Mouse (Mus musculus): ENCODE measurements around the gene Ugt1a2. TPM values are rescaled to one million over a fixed set of nuclear protein-coding genes. Genes with fewer than 3 reads are reported as not detected.
"Not testable (repeated sequence)": the region's sequence is repeated elsewhere in the genome, so short reads cannot be mapped to it uniquely, and the experiment has no call there.

The Ugt1a2 gene
- polyA plus RNA-seq, 1 experiment from 2014 or later: not detected

DNA sequence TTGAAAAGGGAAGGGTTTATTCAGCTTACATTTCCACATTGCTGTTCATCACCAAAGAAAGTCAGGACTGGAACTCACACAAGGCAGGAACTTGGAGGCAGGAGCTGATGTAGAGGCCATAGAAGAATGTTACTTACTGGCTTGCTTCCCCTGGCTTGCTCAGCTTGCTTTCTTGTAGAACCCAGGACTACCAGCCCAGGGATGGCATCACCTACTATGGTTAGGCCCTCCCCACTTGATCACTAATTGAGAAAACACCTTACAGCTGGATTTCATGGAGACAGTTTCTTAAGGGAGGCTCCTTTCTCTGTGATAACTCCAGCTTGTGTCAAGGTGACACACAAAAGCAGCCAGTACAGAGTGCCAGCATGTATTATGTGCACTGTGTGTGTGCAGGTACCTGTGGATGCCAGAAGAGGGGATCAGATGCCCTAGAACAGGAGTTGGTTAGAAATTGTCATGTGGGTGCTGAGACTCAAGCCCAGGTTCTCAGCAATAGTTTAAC is 22.7 kb downstream of the Ugt1a2 start:
- H3K4me3 ChIP-seq (ENCODE audit: low read depth, low read length): not testable (repeated sequence)

DNA sequence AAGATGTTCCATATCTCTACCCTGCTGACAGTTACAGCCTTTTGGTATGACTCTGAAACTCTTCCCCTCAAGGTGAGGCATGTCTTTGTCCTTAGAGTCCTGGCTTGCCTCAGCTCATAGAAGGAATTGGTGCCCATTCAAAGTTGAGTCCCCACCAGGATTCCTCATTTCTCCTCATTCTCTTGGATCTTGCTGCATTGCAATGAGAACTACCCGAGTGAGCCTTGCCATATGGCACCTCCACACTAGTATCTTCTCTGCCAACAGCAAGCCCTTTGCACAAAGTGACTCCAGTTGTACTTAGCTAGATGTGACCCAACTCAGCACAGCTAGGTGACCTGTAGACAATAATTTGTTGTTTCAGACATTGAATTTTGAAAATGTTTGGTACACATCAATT is 23.2 kb downstream of the Ugt1a2 start:
- H3K27me3 ChIP-seq (replicated peaks; ENCODE audit: control insufficient read depth, insufficient read depth, low read length): no peaks in the 10 kb centered on the region
- ATAC-seq (no peak), DNase-seq (ENCODE audit: low spot score) (no peak)
- H3K9ac ChIP-seq (ENCODE audit: low read length): no peak overlapping the region
- 55% methylated on average over 1 of the region's 1 CpGs for WGBS
- no peak overlapping the region for H3K4me2 ChIP-seq (ENCODE audit: low read length)
- no peak overlapping the region for H3K27ac ChIP-seq (ENCODE audit: low read depth, low read length)
- no peaks in the 10 kb centered on the region for H3K36me3 ChIP-seq (ENCODE audit: control insufficient read depth, insufficient read depth, low read length)
- H3K9me3 ChIP-seq (replicated peaks; ENCODE audit: control insufficient read depth, low read length): peaks cover 38% of the 10 kb centered on the region
- no peak overlapping the region for H3K4me3 ChIP-seq (ENCODE audit: low read depth, low read length)
- no peaks in the 10 kb centered on the region for H3K4me1 ChIP-seq (ENCODE audit: control insufficient read depth, insufficient read depth, low read length)

More for the DNA sequence above, 22.7 kb downstream of the Ugt1a2 start:
- not testable (repeated sequence) for H3K36me3 ChIP-seq (ENCODE audit: control insufficient read depth, insufficient read depth, low read length); H3K27ac ChIP-seq (ENCODE audit: low read depth, low read length); H3K9ac ChIP-seq (ENCODE audit: low read length); ATAC-seq; DNase-seq (ENCODE audit: low spot score); H3K4me2 ChIP-seq (ENCODE audit: low read length); H3K27me3 ChIP-seq (replicated peaks; ENCODE audit: control insufficient read depth, insufficient read depth, low read length); H3K4me1 ChIP-seq (ENCODE audit: control insufficient read depth, insufficient read depth, low read length)
- peaks cover 33% of the 10 kb centered on the region for H3K9me3 ChIP-seq (replicated peaks; ENCODE audit: control insufficient read depth, low read length)

DNA sequence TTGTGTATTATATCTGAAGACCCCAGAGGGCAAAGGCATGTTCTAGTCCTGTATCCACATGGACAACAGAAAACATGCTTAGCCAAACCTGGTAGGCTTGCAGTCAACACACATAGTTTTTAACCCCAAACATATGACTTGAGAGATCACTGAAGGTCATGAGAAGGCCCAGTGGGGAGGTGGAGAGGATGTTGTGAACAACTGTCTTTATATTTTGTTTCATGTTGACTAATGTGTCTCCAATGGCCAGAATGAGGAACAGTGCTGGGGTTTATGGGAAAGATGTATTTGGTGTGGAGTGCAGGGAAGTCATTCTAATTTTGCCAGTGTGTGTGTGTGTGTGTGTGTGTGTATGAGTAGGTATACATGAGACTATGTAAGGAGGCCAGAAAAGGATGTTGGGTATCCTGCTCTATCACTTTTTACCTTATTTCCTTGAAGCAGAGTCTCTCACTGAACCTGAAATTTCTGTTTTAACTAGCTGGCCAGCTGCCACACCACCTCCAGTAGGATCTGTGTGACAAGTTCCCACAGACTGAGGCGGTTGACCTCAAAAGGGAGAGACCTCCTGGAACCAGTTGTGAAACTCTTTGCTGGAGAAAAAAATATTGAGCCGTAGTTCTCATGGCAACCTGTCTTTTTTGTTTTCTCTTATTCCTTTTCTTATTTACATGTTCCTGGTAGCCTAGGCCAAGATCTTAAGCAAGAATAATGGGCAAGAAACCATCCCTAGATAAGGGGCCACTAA is 23.8 kb downstream of the Ugt1a2 start:
- Histone ChIP-seq H3K4me3 (ENCODE audit: low read depth, low read length) (no peak overlapping the region), H3K9me3 (replicated peaks; ENCODE audit: control insufficient read depth, low read length) (peaks cover 44% of the 10 kb centered on the region), H3K27me3 (replicated peaks; ENCODE audit: control insufficient read depth, insufficient read depth, low read length) (no peaks in the 10 kb centered on the region), H3K36me3 (ENCODE audit: control insufficient read depth, insufficient read depth, low read length) (no peaks in the 10 kb centered on the region), H3K27ac (ENCODE audit: low read depth, low read length) (no peak overlapping the region), H3K4me2 (ENCODE audit: low read length) (no peak overlapping the region), H3K4me1 (ENCODE audit: control insufficient read depth, insufficient read depth, low read length) (no peaks in the 10 kb centered on the region), H3K9ac (ENCODE audit: low read length) (no peak overlapping the region)
- DNase-seq (ENCODE audit: low spot score) (no peak), ATAC-seq (no peak)
- WGBS: 68% methylated on average over 2 of the region's 2 CpGs

DNA sequence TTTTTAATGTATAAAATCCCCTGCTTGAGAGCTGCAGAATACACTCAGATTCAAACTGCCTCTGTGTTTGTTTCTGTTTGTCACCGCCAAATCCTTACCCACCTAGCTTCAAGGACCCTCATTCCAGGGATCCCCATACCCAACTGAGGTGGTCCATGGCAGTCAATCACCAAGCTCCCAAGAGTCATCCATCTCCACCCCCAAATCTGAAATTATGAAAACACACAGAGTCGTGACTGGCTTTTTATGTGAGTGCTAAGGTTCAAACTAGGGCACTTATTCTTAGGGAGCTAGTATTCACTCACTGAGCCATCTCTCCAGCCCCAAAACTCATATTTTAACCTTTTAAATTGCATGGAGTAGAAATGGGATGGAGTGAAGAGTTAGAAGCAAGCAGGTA is 24.9 kb downstream of the Ugt1a2 start:
- H3K4me1 ChIP-seq (ENCODE audit: control insufficient read depth, insufficient read depth, low read length); ATAC-seq; H3K4me3 ChIP-seq (ENCODE audit: low read depth, low read length); H3K36me3 ChIP-seq (ENCODE audit: control insufficient read depth, insufficient read depth, low read length); H3K9ac ChIP-seq (ENCODE audit: low read length); H3K27ac ChIP-seq (ENCODE audit: low read depth, low read length); H3K4me2 ChIP-seq (ENCODE audit: low read length); DNase-seq (ENCODE audit: low spot score); H3K27me3 ChIP-seq (replicated peaks; ENCODE audit: control insufficient read depth, insufficient read depth, low read length): not testable (repeated sequence)
- WGBS: 44% methylated on average over 2 of the region's 2 CpGs
- peaks cover 55% of the 10 kb centered on the region for H3K9me3 ChIP-seq (replicated peaks; ENCODE audit: control insufficient read depth, low read length)

- H3K27me3 ChIP-seq (replicated peaks; ENCODE audit: control insufficient read depth, insufficient read depth, low read length): no peaks in the 10 kb centered on the region
- no peak overlapping the region for H3K4me2 ChIP-seq (ENCODE audit: low read length)
- H3K4me1 ChIP-seq (ENCODE audit: control insufficient read depth, insufficient read depth, low read length): no peaks in the 10 kb centered on the region
- H3K36me3 ChIP-seq (ENCODE audit: control insufficient read depth, insufficient read depth, low read length): no peaks in the 10 kb centered on the region
- H3K9me3 ChIP-seq (replicated peaks; ENCODE audit: control insufficient read depth, low read length): peaks cover 59% of the 10 kb centered on the region
- no peak overlapping the region for H3K27ac ChIP-seq (ENCODE audit: low read depth, low read length)
- no peak overlapping the region for H3K4me3 ChIP-seq (ENCODE audit: low read depth, low read length)
- ATAC-seq (no peak), DNase-seq (ENCODE audit: low spot score) (no peak)
- H3K9ac ChIP-seq (ENCODE audit: low read length): no peak overlapping the region
Measured at GRCm38 (mm10) chr1:88225741-88226140, 25.3 kb downstream of the Ugt1a2 start.

DNA sequence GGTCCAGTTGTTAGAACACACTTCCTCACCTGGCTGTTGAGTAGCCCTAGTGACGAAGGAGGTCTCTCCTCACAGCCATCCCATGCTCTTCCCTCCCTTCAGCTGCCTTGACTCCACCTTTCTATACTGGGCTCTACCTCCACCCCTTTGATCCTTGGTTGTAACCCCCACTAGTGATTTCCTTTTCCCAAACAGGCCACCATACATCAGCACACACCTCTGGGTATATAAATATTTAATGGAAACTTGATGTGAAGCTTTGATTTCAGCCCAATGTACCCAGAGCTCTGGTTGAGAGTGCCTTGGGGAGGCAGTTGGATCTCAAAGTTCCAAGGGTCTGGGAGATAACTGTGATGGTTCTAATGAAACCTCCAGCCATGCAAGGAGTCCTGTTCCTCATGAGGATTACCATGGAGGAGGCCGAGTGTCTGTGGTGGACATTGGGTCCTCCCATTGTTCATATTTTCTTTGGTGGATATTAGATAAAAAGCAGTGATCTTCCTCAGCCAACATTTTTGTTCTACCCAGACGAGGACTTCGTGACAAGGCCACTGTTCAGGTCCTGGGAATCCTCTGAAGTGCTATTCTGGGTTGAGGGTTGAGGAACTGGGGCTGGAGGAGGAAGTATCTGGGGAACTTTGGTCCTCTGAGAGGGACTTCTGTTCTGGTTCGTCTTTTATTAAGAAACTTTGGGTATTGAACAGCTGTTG is 26.4 kb downstream of the Ugt1a2 start, which contains the start of gene Mroh2a:
Gene Mroh2a (plus strand): TSS at position 317 of the 710 bp plus-strand sequence.
- peaks cover 70% of the 10 kb centered on the region for H3K9me3 ChIP-seq (replicated peaks; ENCODE audit: control insufficient read depth, low read length)
- no peak within 1 kb of the TSS for H3K4me3 ChIP-seq (ENCODE audit: low read depth, low read length)
- no peak for ATAC-seq
- no peak for DNase-seq (ENCODE audit: low spot score)
- H3K27me3 ChIP-seq (replicated peaks; ENCODE audit: control insufficient read depth, insufficient read depth, low read length): no peaks in the 10 kb centered on the region
- 53% methylated on average over 5 of the region's 5 CpGs for WGBS
- H3K36me3 ChIP-seq (ENCODE audit: control insufficient read depth, insufficient read depth, low read length): no peaks in the 10 kb centered on the region
- H3K4me1 ChIP-seq (ENCODE audit: control insufficient read depth, insufficient read depth, low read length): no peaks in the 10 kb centered on the region
- H3K4me2 ChIP-seq (ENCODE audit: low read length): no peak within 1 kb of the TSS
- H3K9ac ChIP-seq (ENCODE audit: low read length): no peak within 1 kb of the TSS
- H3K27ac ChIP-seq (ENCODE audit: low read depth, low read length): no peak within 1 kb of the TSS

GRCm38 (mm10) chr1:88227482-88227881 is 27.1 kb downstream of the Ugt1a2 start:
- H3K4me1 ChIP-seq (ENCODE audit: control insufficient read depth, insufficient read depth, low read length): no peaks in the 10 kb centered on the region
- H3K9ac ChIP-seq (ENCODE audit: low read length): no peak overlapping the region
- 59% methylated on average over 2 of the region's 2 CpGs for WGBS
- no peak overlapping the region for H3K4me2 ChIP-seq (ENCODE audit: low read length)
- ATAC-seq (no peak), DNase-seq (ENCODE audit: low spot score) (no peak)
- no peak overlapping the region for H3K4me3 ChIP-seq (ENCODE audit: low read depth, low read length)
- H3K36me3 ChIP-seq (ENCODE audit: control insufficient read depth, insufficient read depth, low read length): no peaks in the 10 kb centered on the region
- H3K27me3 ChIP-seq (replicated peaks; ENCODE audit: control insufficient read depth, insufficient read depth, low read length): no peaks in the 10 kb centered on the region
- peaks cover 72% of the 10 kb centered on the region for H3K9me3 ChIP-seq (replicated peaks; ENCODE audit: control insufficient read depth, low read length)
- H3K27ac ChIP-seq (ENCODE audit: low read depth, low read length): no peak overlapping the region

DNA sequence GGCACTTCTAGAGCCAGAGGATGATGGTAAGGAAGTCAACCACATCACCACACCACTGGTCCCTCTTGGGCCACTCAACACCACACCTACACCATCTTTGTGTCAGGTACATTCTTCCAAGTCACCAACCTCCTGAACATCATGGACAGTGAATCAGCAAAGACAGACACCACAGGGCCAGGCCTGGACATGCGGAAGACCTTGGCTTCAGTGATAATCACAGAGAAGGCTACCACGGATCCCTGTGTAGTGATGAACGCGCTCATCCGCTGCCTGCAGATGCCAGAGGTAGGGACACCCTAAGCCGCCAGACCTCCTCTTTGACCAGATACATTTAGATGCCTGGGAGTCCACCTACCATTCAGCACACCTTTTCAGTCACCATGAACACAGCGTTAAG is 27.7 kb downstream of the Ugt1a2 start:
- no peaks in the 10 kb centered on the region for H3K36me3 ChIP-seq (ENCODE audit: control insufficient read depth, insufficient read depth, low read length)
- no peak overlapping the region for H3K4me3 ChIP-seq (ENCODE audit: low read depth, low read length)
- no peaks in the 10 kb centered on the region for H3K27me3 ChIP-seq (replicated peaks; ENCODE audit: control insufficient read depth, insufficient read depth, low read length)
- no peak overlapping the region for H3K9ac ChIP-seq (ENCODE audit: low read length)
- no peak overlapping the region for H3K4me2 ChIP-seq (ENCODE audit: low read length)
- no peak overlapping the region for H3K27ac ChIP-seq (ENCODE audit: low read depth, low read length)
- DNase-seq (ENCODE audit: low spot score): no peak
- ATAC-seq: no peak
- H3K4me1 ChIP-seq (ENCODE audit: control insufficient read depth, insufficient read depth, low read length): no peaks in the 10 kb centered on the region
- peaks cover 79% of the 10 kb centered on the region for H3K9me3 ChIP-seq (replicated peaks; ENCODE audit: control insufficient read depth, low read length)
- 69% methylated on average over 7 of the region's 7 CpGs for WGBS

DNA sequence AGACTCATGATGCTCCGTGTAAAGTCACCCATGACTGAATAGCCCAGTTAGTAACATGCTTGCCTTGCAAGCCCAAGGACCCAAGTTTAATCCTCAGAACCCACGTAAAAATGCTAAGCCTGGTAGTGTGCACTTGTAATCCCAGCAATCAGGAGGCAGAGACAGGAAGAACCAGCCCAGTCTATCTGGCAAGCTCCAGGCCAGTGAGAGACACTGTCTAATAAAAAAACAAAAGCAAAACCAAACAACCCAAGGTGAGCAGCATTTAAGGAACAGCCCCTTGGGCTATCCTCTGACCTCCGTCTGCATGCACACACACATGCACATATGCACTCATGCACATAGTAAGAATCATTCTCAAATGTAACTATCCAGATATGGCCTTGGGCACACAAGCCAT is 29.2 kb downstream of the Ugt1a2 start:
- ATAC-seq (no peak), DNase-seq (ENCODE audit: low spot score) (no peak)
- H3K27ac ChIP-seq (ENCODE audit: low read depth, low read length): no peak overlapping the region
- H3K36me3 ChIP-seq (ENCODE audit: control insufficient read depth, insufficient read depth, low read length): no peaks in the 10 kb centered on the region
- no peak overlapping the region for H3K9ac ChIP-seq (ENCODE audit: low read length)
- H3K9me3 ChIP-seq (replicated peaks; ENCODE audit: control insufficient read depth, low read length): peaks cover 93% of the 10 kb centered on the region
- H3K4me3 ChIP-seq (ENCODE audit: low read depth, low read length): no peak overlapping the region
- 82% methylated on average over 3 of the region's 3 CpGs for WGBS
- H3K4me1 ChIP-seq (ENCODE audit: control insufficient read depth, insufficient read depth, low read length): no peaks in the 10 kb centered on the region
- H3K27me3 ChIP-seq (replicated peaks; ENCODE audit: control insufficient read depth, insufficient read depth, low read length): no peaks in the 10 kb centered on the region
- H3K4me2 ChIP-seq (ENCODE audit: low read length): no peak overlapping the region
